Mouse (Mus musculus) embryonic facial prominence, embryonic 11.5 days (tissue): ENCODE measurements around the gene Gpr65. TPM values are rescaled to one million over a fixed set of nuclear protein-coding genes. Genes with fewer than 3 reads are reported as not detected.
A peak's percentile ranks its signal among the peaks of the same experiment; 100 is the strongest.

Experiments
- ATAC-seq: fragments of 200-750 bp; cut with Nextera tagmentation; replicated peaks from 2 replicates; pipeline ENCODE4 v1.8.0; 2017; ENCODE audit warnings: low read depth; ENCODE audit not compliant: insufficient number of reproducible peaks, low FRiP score, low TSS enrichment
- DNase-seq: peaks from one replicate; pipeline ENCODE4 v3.0.0-alpha.2; 2015; ENCODE audit warnings: low spot score
- H3K27ac ChIP-seq: fragments of 300-500 bp; sonication (generic); replicated peaks from 2 replicates; pipeline ENCODE4 v1.5.1; 2014; ENCODE audit warnings: mild to moderate bottlenecking, low read depth, low read length, control low read depth
- H3K27me3 ChIP-seq: fragments of 300-500 bp; sonication (generic); 2 replicates; pipeline ENCODE4 v1.6.1; 2014; ENCODE audit warnings: mild to moderate bottlenecking, low read length, moderate library complexity, mixed read lengths; ENCODE audit not compliant: control insufficient read depth, insufficient read depth
- H3K36me3 ChIP-seq: fragments of 300-500 bp; sonication (generic); replicated peaks from 2 replicates; pipeline ENCODE4 v1.6.1; 2014; ENCODE audit warnings: low read depth, mild to moderate bottlenecking, low read length, moderate library complexity, mixed read lengths; ENCODE audit not compliant: control insufficient read depth, insufficient read depth
- H3K4me1 ChIP-seq: fragments of 300-500 bp; sonication (generic); 2 replicates; pipeline ENCODE4 v1.6.1; 2014; ENCODE audit warnings: low read length, mixed read lengths; ENCODE audit not compliant: control insufficient read depth, insufficient read depth
- H3K4me2 ChIP-seq: fragments of 300-500 bp; sonication (generic); 2 replicates; pipeline ENCODE4 v1.6.1; 2014; ENCODE audit warnings: low read depth, mild to moderate bottlenecking, control low read depth, low read length, moderate library complexity
- H3K4me3 ChIP-seq: fragments of 300-500 bp; sonication (generic); 2 replicates; pipeline ENCODE4 v1.5.1; 2014; ENCODE audit warnings: low read depth, low read length, control low read depth
- H3K9ac ChIP-seq: fragments of 300-500 bp; sonication (generic); replicated peaks from 2 replicates; pipeline ENCODE4 v1.6.1; 2014; ENCODE audit warnings: mild to moderate bottlenecking, control low read depth, low read length
- H3K9me3 ChIP-seq: fragments of 300-500 bp; sonication (generic); replicated peaks from 2 replicates; pipeline ENCODE4 v1.6.1; 2016; ENCODE audit warnings: mild to moderate bottlenecking, low read length, inconsistent platforms, mixed read lengths; ENCODE audit not compliant: control insufficient read depth
- WGBS: fragments of 180-500 bp; shearing (Covaris S2); extraction: QIAGEN DNeasy Blood & Tissue Kit; methylation state at CpG from one replicate; pipeline ENCODE4 v1.1.7; 2014; 5-methylcytosine and 5-hydroxymethylcytosine counted together
- polyA plus RNA-seq: library from polyadenylated mRNA; unstranded; fragments of >200 nt; fragmentation: Nextera tagmentation; extraction: Ambion mirVana; gene quantifications from 2 replicates; pipeline ENCODE4 v1.2.1, GENCODE M21; 2014

The Gpr65 gene
- polyA plus RNA-seq, 1 experiment from 2014 or later, result 0.45 TPM

GRCm38 (mm10) chr12:98269791-98270745 is 1.6 kb downstream of the Gpr65 start:
- Histone ChIP-seq H3K4me1 (no peaks in the 10 kb centered on the region), H3K27ac (no peak overlapping the region), H3K4me2 (no peak overlapping the region), H3K27me3 (no peaks in the 10 kb centered on the region), H3K9ac (no peak overlapping the region), H3K9me3 (no peaks in the 10 kb centered on the region), H3K36me3 (no peaks in the 10 kb centered on the region), H3K4me3 (no peak overlapping the region)
- ATAC-seq (no peak), DNase-seq (no peak)
- WGBS, result 78% methylated on average over 17 of the region's 17 CpGs

- Histone ChIP-seq H3K4me1 (no peaks in the 10 kb centered on the region), H3K4me3 (no peak overlapping the region), H3K4me2 (no peak overlapping the region), H3K27ac (no peak overlapping the region), H3K36me3 (no peaks in the 10 kb centered on the region), H3K27me3 (no peaks in the 10 kb centered on the region), H3K9me3 (no peaks in the 10 kb centered on the region), H3K9ac (no peak overlapping the region)
- ATAC-seq (no peak; the same call in 1 of the 2 replicates), DNase-seq (no peak)
- WGBS, result 64% methylated on average over 12 of the region's 12 CpGs
These were observed 2.6 kb downstream of the Gpr65 start for GRCm38 (mm10) chr12:98270810-98271566.

- H3K27ac ChIP-seq, result no peak overlapping the region
- no peaks in the 10 kb centered on the region for H3K9me3 ChIP-seq
- no peak overlapping the region for H3K4me3 ChIP-seq
- no peaks in the 10 kb centered on the region for H3K4me1 ChIP-seq
- no peak for DNase-seq
- no peak overlapping the region for H3K4me2 ChIP-seq
- 60% methylated on average over 7 of the region's 7 CpGs for WGBS
- H3K27me3 ChIP-seq, result no peaks in the 10 kb centered on the region
- no peaks in the 10 kb centered on the region for H3K36me3 ChIP-seq
- no peak overlapping the region for H3K9ac ChIP-seq
- no peak for ATAC-seq
These were observed 4.0 kb downstream of the Gpr65 start for GRCm38 (mm10) chr12:98272433-98272832.

- H3K4me3 ChIP-seq, result no peak overlapping the region
- no peak for ATAC-seq
- WGBS, result 33% methylated on average over 5 of the region's 5 CpGs
- H3K36me3 ChIP-seq, result no peaks in the 10 kb centered on the region
- H3K4me2 ChIP-seq, result no peak overlapping the region
- H3K9ac ChIP-seq, result no peak overlapping the region
- peak; percentile 78 for DNase-seq
- no peak overlapping the region for H3K27ac ChIP-seq
- H3K27me3 ChIP-seq, result no peaks in the 10 kb centered on the region
- no peaks in the 10 kb centered on the region for H3K9me3 ChIP-seq
- H3K4me1 ChIP-seq, result no peaks in the 10 kb centered on the region
These were observed 12.1 kb downstream of the Gpr65 start for GRCm38 (mm10) chr12:98280530-98280929.

- Histone ChIP-seq H3K27me3 (no peaks in the 10 kb centered on the region), H3K9ac (no peak overlapping the region), H3K4me3 (no peak overlapping the region), H3K4me2 (no peak overlapping the region), H3K27ac (no peak overlapping the region), H3K36me3 (no peaks in the 10 kb centered on the region), H3K9me3 (no peaks in the 10 kb centered on the region), H3K4me1 (no peaks in the 10 kb centered on the region)
- ATAC-seq (no peak), DNase-seq (no peak)
- WGBS, result 73% methylated on average over 8 of the region's 8 CpGs
These were observed 12.6 kb downstream of the Gpr65 start for GRCm38 (mm10) chr12:98280996-98281395.

GRCm38 (mm10) chr12:98282776-98283486 is 14.5 kb downstream of the Gpr65 start:
- no peaks in the 10 kb centered on the region for H3K36me3 ChIP-seq
- no peaks in the 10 kb centered on the region for H3K4me1 ChIP-seq
- H3K4me3 ChIP-seq, result no peak overlapping the region
- H3K9ac ChIP-seq, result no peak overlapping the region
- 81% methylated on average over 14 of the region's 14 CpGs for WGBS
- no peak for ATAC-seq
- H3K9me3 ChIP-seq, result no peaks in the 10 kb centered on the region
- no peak overlapping the region for H3K27ac ChIP-seq
- no peaks in the 10 kb centered on the region for H3K27me3 ChIP-seq
- no peak overlapping the region for H3K4me2 ChIP-seq
- no peak for DNase-seq

GRCm38 (mm10) chr12:98283487-98283860 is 15.0 kb downstream of the Gpr65 start:
- no peaks in the 10 kb centered on the region for H3K36me3 ChIP-seq
- no peak overlapping the region for H3K4me3 ChIP-seq
- H3K27ac ChIP-seq, result no peak overlapping the region
- H3K4me1 ChIP-seq, result no peaks in the 10 kb centered on the region
- no peaks in the 10 kb centered on the region for H3K9me3 ChIP-seq
- ATAC-seq (no peak), DNase-seq (no peak)
- 73% methylated on average over 3 of the region's 3 CpGs for WGBS
- H3K27me3 ChIP-seq, result no peaks in the 10 kb centered on the region
- no peak overlapping the region for H3K4me2 ChIP-seq
- H3K9ac ChIP-seq, result no peak overlapping the region
